Mouse (Mus musculus) cerebellum, adult 18-20 months (tissue): ENCODE measurements at regions not wholly inside any gene's neighbourhood (a gene's known extent, or its start where the extent isn't known, plus 50 kb on each side); places are given as distances from the start of the nearest gene placed in this dataset.
"Not testable (repeated sequence)": the region's sequence is repeated elsewhere in the genome, so short reads cannot be mapped to it uniquely, and the experiment has no call there.

Source experiments
- DNase-seq, 2 experiments: peaks; one replicate each; pipeline ENCODE4 v3.0.0; 2021

- no peak for DNase-seq
Observed at GRCm38 (mm10) chr2:171587635-171588034, 455.6 kb downstream of the Cbln4 start.

- no peak for DNase-seq
Observed at GRCm38 (mm10) chr2:171586853-171587220, 456.4 kb downstream of the Cbln4 start.

GRCm38 (mm10) chr2:171586217-171586852 lies 456.9 kb downstream of the Cbln4 start:
- DNase-seq, result no peak

GRCm38 (mm10) chr2:171574360-171574759 lies 468.9 kb downstream of the Cbln4 start:
- DNase-seq, result no peak

GRCm38 (mm10) chr2:171562656-171563055 lies 480.6 kb downstream of the Cbln4 start:
- DNase-seq, result no peak

- DNase-seq, result not testable (repeated sequence)
Observed at GRCm38 (mm10) chr2:171542768-171543167, 500.5 kb downstream of the Cbln4 start.

- DNase-seq, result no peak
Observed at GRCm38 (mm10) chr2:171514876-171515275, 528.4 kb downstream of the Cbln4 start.

GRCm38 (mm10) chr2:171496620-171497019 lies 546.6 kb downstream of the Cbln4 start:
- DNase-seq, result no peak

GRCm38 (mm10) chr2:171493741-171494140 lies 549.5 kb downstream of the Cbln4 start:
- peak; percentile 22 to 45 for DNase-seq

- no peak for DNase-seq
Observed at GRCm38 (mm10) chr2:171487284-171487683, 556.0 kb downstream of the Cbln4 start.

GRCm38 (mm10) chr2:171453241-171453640 lies 590.0 kb downstream of the Cbln4 start:
- DNase-seq, result no peak

- DNase-seq, result no peak
Observed at GRCm38 (mm10) chr2:171406057-171406456, 637.2 kb downstream of the Cbln4 start.

GRCm38 (mm10) chr2:171388936-171389335 lies 654.3 kb downstream of the Cbln4 start:
- no peak for DNase-seq

GRCm38 (mm10) chr2:171373457-171373856 lies 641.9 kb downstream of the Dok5 start:
- no peak for DNase-seq

GRCm38 (mm10) chr2:171373016-171373415 lies 641.4 kb downstream of the Dok5 start:
- DNase-seq, result no peak

- no peak for DNase-seq
Observed at GRCm38 (mm10) chr2:171371751-171372150, 640.1 kb downstream of the Dok5 start.

GRCm38 (mm10) chr2:171365553-171365952 lies 633.9 kb downstream of the Dok5 start:
- no peak for DNase-seq

GRCm38 (mm10) chr2:171364621-171365020 lies 633.0 kb downstream of the Dok5 start:
- no peak for DNase-seq

- DNase-seq, result no peak
Observed at GRCm38 (mm10) chr2:171363381-171363780, 631.8 kb downstream of the Dok5 start.

GRCm38 (mm10) chr2:171358071-171358760 lies 626.6 kb downstream of the Dok5 start:
- no peak for DNase-seq

GRCm38 (mm10) chr2:171348156-171348555 lies 616.5 kb downstream of the Dok5 start:
- DNase-seq, result no peak

GRCm38 (mm10) chr2:171333816-171334757 lies 602.5 kb downstream of the Dok5 start:
- DNase-seq, result no peak

- no peak for DNase-seq
Observed at GRCm38 (mm10) chr2:171332826-171333225, 601.2 kb downstream of the Dok5 start.

- no peak for DNase-seq
Observed at GRCm38 (mm10) chr2:171331529-171331928, 599.9 kb downstream of the Dok5 start.
